Mouse (Mus musculus) ES-E14 (cell line): ENCODE data around the gene Cidec.

ENCODE experiments used
- CHD2 ChIP-seq: IDR thresholded peaks from 2 replicates; pipeline ENCODE4 v1.6.1; 2014; ENCODE audit warnings: mild to moderate bottlenecking, low read depth, low read length, inconsistent platforms
- HCFC1 ChIP-seq: IDR thresholded peaks from 2 replicates; pipeline ENCODE4 v1.6.1; 2012; ENCODE audit warnings: low read length, inconsistent platforms, borderline replicate concordance; ENCODE audit not compliant: insufficient read depth
- ZC3H11A ChIP-seq: IDR thresholded peaks from 2 replicates; pipeline ENCODE4 v1.6.1; 2012; ENCODE audit warnings: low read depth, mild to moderate bottlenecking, inconsistent platforms, low read length, borderline replicate concordance

DNA sequence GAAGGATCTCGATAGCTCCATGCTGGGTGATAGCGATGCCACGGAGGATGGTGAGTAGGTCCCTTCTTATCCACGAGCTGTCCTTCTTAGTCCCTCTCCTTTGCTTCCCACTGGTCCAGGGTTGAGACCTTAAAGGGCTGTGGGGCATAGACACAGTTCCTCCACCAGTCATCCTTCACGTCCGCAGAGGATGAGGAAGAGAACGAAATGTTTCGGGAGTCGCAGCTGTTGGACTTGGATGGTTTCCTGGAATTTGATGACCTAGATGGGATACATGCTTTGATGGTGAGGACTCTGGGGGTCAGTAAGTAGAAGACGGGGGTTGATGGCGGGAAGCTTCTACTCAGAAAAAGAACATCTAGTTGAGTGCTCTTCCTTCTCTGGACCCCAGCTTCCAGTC, 40.7 kb downstream of the Cidec start:
- TF ChIP-seq HCFC1, result no peak
- TF ChIP-seq ZC3H11A, result no peak
- no peak for TF ChIP-seq CHD2
